Mouse (Mus musculus) E14TG2a.4 (cell line): ENCODE results near the gene Mettl7a2.
"Not testable (repeated sequence)": the region's sequence is repeated elsewhere in the genome, so short reads cannot be mapped to it uniquely, and the experiment has no call there.

Experiments used
- H3K27me3 ChIP-seq: 2 replicates; pipeline ENCODE4 v1.6.1; 2014; ENCODE audit warnings: low read length, control low read depth; ENCODE audit not compliant: insufficient read depth
- H3K36me3 ChIP-seq: 2 replicates; pipeline ENCODE4 v1.6.1; 2014; ENCODE audit warnings: low read length, control low read depth; ENCODE audit not compliant: insufficient read depth
- H3K4me1 ChIP-seq: replicated peaks from 2 replicates; pipeline ENCODE4 v1.6.1; 2014; ENCODE audit warnings: low read depth, low read length, control low read depth
- H3K4me3 ChIP-seq: replicated peaks from 2 replicates; pipeline ENCODE4 v1.5.1; 2014; ENCODE audit warnings: mild to moderate bottlenecking, low read length
- H3K9me3 ChIP-seq: 2 replicates; pipeline ENCODE4 v1.6.1; 2014; ENCODE audit warnings: low read length, control low read depth
- CTCF ChIP-seq: conservative IDR thresholded peaks from 2 replicates; pipeline ENCODE4 v1.5.1; 2014; ENCODE audit warnings: low read length
- NANOG ChIP-seq: IDR thresholded peaks from 2 replicates; pipeline ENCODE4 v1.6.1; 2014; ENCODE audit warnings: borderline replicate concordance, low read length, mixed read lengths
- POU5F1 ChIP-seq: IDR thresholded peaks from 2 replicates; pipeline ENCODE4 v1.6.1; 2014; ENCODE audit warnings: low read length, borderline replicate concordance

Mettl7a2 gene

GRCm38 (mm10) chr15:100319884-100320283 is 33.1 kb upstream of the Mettl7a2 start:
- no peaks in the 10 kb centered on the region for H3K9me3 ChIP-seq
- no peaks in the 10 kb centered on the region for H3K36me3 ChIP-seq
- no peak for TF ChIP-seq POU5F1
- H3K27me3 ChIP-seq: no peaks in the 10 kb centered on the region
- peaks cover 44% of the 10 kb centered on the region for H3K4me1 ChIP-seq
- H3K4me3 ChIP-seq: no peak overlapping the region

DNA sequence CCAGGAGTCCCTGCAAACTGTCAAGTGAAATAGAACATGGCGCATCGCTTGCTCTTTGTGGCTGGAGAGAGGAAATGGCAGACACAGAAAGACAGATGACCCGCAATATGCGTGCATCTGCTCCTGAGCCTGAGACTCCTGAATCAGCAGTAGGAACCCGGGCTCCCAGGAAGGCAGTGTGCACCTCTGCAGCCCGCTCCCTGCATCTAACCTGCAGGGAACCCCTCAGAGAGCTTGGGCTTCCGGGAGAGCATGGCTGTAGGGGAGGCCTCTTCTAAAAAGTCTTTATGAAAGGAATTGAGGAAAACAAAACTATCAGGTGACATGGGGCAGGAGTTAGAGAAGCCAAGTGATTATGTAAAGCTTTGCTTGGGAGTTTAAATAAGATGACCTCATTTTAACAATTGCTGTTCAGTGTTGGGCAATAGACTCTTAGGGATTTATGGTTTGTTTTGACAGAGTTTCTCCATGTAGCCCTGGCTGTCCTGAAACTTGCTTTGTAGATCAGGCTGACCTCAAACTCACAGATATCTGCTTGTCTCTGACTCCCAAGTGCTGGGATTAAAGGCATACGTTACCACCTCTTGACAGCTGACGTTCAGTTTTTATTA is 32.6 kb upstream of the Mettl7a2 start:
- no peak overlapping the region for H3K4me3 ChIP-seq
- no peaks in the 10 kb centered on the region for H3K27me3 ChIP-seq
- H3K9me3 ChIP-seq: no peaks in the 10 kb centered on the region
- TF ChIP-seq CTCF (no peak), NANOG (no peak), POU5F1 (no peak)
- no peaks in the 10 kb centered on the region for H3K36me3 ChIP-seq
- H3K4me1 ChIP-seq: peaks cover 43% of the 10 kb centered on the region

- Histone ChIP-seq H3K9me3 (no peaks in the 10 kb centered on the region), H3K4me1 (peaks cover 44% of the 10 kb centered on the region), H3K27me3 (no peaks in the 10 kb centered on the region), H3K4me3 (no peak overlapping the region), H3K36me3 (no peaks in the 10 kb centered on the region)
- TF ChIP-seq POU5F1: no peak
- TF ChIP-seq CTCF: peak; percentile 40
- TF ChIP-seq NANOG: no peak
These were observed 31.9 kb upstream of the Mettl7a2 start for GRCm38 (mm10) chr15:100321134-100321533.

DNA sequence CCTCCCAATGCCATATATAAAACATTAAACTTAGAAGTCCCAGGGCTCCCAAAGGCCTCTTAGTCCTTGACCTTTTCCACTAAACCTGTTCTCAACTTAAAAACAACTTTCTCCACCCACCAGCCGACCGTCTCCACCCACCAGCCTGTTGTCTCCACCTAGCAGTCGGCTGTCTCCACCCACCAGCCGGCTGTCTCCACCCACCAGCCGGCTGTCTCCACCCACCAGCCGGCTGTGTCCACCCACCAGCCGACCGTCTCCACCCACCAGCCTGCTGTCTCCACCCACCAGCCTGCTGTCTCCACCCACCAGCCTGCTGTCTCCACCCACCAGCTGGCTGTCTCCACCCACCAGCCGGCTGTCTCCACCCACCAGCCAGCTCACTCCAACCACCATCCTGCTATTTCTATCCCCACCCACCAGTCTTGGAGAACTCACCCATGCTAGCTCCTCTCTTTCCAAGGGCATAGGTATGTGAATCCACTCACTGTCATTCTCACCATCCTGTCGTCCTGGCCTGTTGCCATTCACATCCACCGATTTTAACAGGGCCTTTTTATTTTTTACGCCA is 28.9 kb upstream of the Mettl7a2 start:
- no peaks in the 10 kb centered on the region for H3K27me3 ChIP-seq
- H3K4me1 ChIP-seq: peaks cover 50% of the 10 kb centered on the region
- H3K36me3 ChIP-seq: no peaks in the 10 kb centered on the region
- H3K4me3 ChIP-seq: no peak overlapping the region
- H3K9me3 ChIP-seq: no peaks in the 10 kb centered on the region
- TF ChIP-seq POU5F1 (no peak), NANOG (no peak), CTCF (no peak)

DNA sequence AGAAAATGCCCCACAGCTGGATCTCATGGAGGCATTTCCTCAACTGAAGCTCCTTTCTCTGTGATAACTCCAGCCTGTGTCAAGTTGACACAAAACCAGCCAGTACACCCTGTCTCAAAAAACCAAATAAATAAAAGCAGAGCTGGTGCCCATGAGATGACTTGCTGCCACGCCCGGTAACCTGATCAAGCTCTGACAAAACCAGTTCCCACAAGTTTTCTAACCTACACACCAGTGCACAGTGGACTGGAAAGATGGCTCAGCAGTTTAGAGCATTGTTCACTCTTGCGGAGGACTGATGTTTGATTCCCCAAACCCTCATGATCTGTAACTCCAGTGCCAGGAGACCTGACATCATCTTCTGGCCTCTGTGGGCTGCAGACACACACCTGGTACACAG is 27.8 kb upstream of the Mettl7a2 start:
- TF ChIP-seq CTCF: no peak
- TF ChIP-seq NANOG: no peak
- TF ChIP-seq POU5F1: no peak
- H3K4me1 ChIP-seq: peaks cover 40% of the 10 kb centered on the region
- no peak overlapping the region for H3K4me3 ChIP-seq
- no peaks in the 10 kb centered on the region for H3K9me3 ChIP-seq
- H3K36me3 ChIP-seq: no peaks in the 10 kb centered on the region
- no peaks in the 10 kb centered on the region for H3K27me3 ChIP-seq

DNA sequence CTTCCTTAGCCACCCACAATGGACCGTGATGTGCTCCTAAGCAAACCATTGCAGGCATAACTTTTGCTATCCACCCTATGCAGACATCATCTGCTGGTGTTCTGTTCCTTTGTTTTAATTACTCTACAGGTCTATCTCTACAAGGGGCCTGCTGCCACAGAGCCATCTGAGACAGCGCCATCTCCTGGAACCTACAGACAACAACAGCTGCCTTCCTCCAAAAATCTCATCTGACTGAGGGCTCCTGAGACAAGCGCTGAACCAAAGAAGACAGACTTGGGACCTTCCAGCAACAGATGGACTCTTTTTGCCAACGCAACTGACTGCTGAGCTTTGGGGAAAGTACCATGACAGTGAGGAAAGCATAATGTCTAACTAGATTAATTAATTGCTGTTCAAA is 24.9 kb upstream of the Mettl7a2 start:
- H3K4me3 ChIP-seq, H3K27me3 ChIP-seq, H3K9me3 ChIP-seq, H3K36me3 ChIP-seq: not testable (repeated sequence)
- peaks cover 28% of the 10 kb centered on the region for H3K4me1 ChIP-seq
- TF ChIP-seq CTCF: peak; percentile 15; the same call in 1 of the 2 replicates

GRCm38 (mm10) chr15:100329336-100329735 is 23.7 kb upstream of the Mettl7a2 start:
- not testable (repeated sequence) for H3K36me3 ChIP-seq, H3K9me3 ChIP-seq, H3K4me3 ChIP-seq, H3K27me3 ChIP-seq
- H3K4me1 ChIP-seq: peaks cover 23% of the 10 kb centered on the region

GRCm38 (mm10) chr15:100330739-100331138 is 22.3 kb upstream of the Mettl7a2 start:
- TF ChIP-seq CTCF (no peak), NANOG (no peak), POU5F1 (no peak)
- Histone ChIP-seq H3K4me1 (peaks cover 12% of the 10 kb centered on the region), H3K4me3 (no peak overlapping the region), H3K36me3 (no peaks in the 10 kb centered on the region), H3K27me3 (no peaks in the 10 kb centered on the region; the same call in 1 of the 2 replicates), H3K9me3 (no peaks in the 10 kb centered on the region)
